Mouse (Mus musculus) liver, embryonic 13.5 days (tissue): Measurements from ENCODE around the gene Ankle2. TPM values are rescaled to one million over a fixed set of nuclear protein-coding genes. Genes with fewer than 3 reads are reported as not detected.

Source experiments
- ATAC-seq: fragments of 200-750 bp; cut with Nextera tagmentation; 2 replicates; pipeline ENCODE4 v1.8.0; 2017; ENCODE audit warnings: low read depth, mild to moderate bottlenecking, moderate number of reproducible peaks, moderate library complexity
- DNase-seq: peaks from one replicate; pipeline ENCODE4 v3.0.0; 2022
- H3K27ac ChIP-seq: fragments of 300-500 bp; sonication (generic); 2 replicates; pipeline ENCODE4 v1.5.1; 2015; ENCODE audit warnings: moderate library complexity, mild to moderate bottlenecking, inconsistent platforms
- H3K27me3 ChIP-seq: fragments of 300-500 bp; sonication (generic); 2 replicates; pipeline ENCODE4 v1.6.1; 2015; ENCODE audit warnings: mild to moderate bottlenecking, inconsistent platforms
- H3K36me3 ChIP-seq: fragments of 300-500 bp; sonication (generic); 2 replicates; pipeline ENCODE4 v1.6.1; 2015; ENCODE audit warnings: mild to moderate bottlenecking, inconsistent platforms
- H3K4me1 ChIP-seq: fragments of 300-500 bp; sonication (generic); replicated peaks from 2 replicates; pipeline ENCODE4 v1.6.1; 2015; ENCODE audit warnings: inconsistent platforms
- H3K4me2 ChIP-seq: fragments of 300-500 bp; sonication (generic); 2 replicates; pipeline ENCODE4 v1.6.1; 2015; ENCODE audit warnings: inconsistent platforms, mild to moderate bottlenecking, moderate library complexity
- H3K4me3 ChIP-seq: fragments of 300-500 bp; sonication (generic); replicated peaks from 2 replicates; pipeline ENCODE4 v1.5.1; 2015; ENCODE audit warnings: mild to moderate bottlenecking, inconsistent platforms
- H3K9ac ChIP-seq: fragments of 300-500 bp; sonication (generic); 2 replicates; pipeline ENCODE4 v1.6.1; 2015; ENCODE audit warnings: mild to moderate bottlenecking, inconsistent platforms
- H3K9me3 ChIP-seq: fragments of 300-500 bp; sonication (generic); replicated peaks from 2 replicates; pipeline ENCODE4 v1.6.1; 2016; ENCODE audit warnings: inconsistent platforms
- WGBS: fragments of 180-500 bp; shearing (Covaris S2); methylation state at CpG from one replicate; pipeline ENCODE4 v1.1.7; 2015; ENCODE audit not compliant: insufficient replicate concordance; 5-methylcytosine and 5-hydroxymethylcytosine counted together
- polyA plus RNA-seq: library from polyadenylated mRNA; unstranded; fragments of >200 nt; fragmentation: Nextera tagmentation; extraction: Ambion mirVana; gene quantifications from 2 replicates; pipeline ENCODE4 v1.2.1, GENCODE M21; 2015

The Ankle2 gene
- 13.5 and 15.9 TPM in 2 replicates for polyA plus RNA-seq

DNA sequence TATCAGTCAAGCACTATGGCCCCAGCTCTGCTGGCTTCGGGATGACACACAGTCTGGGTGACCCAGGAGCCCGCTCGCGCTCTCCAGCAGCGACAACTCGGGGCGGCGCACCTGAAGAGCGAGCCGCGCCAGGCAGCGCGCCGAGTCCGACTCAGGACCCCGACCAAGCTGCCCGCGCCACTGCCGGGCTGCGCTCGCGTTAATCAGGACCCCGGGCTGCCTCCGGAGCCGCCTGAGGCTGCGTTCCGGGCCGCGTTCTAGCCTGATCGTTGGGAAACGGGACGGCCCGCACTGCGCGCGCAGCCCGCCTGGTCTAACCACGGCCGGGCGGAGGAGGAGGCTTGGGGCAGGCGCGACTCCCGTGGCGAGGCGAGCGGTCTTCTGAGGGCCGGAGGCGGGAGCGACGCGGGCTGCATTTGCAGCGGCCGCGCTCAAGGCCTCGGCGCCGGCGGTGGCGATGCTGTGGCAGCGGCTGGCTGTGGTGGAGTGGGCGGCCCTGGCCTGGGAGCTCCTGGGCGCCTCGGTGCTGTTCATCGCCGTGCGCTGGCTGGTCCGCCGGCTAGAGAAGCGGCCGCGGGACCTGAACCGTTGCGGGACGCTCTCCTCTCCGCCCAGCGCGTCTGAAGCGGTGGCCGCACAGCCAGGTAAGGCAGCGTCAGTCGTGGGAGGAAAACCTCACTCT is at the start of gene Ankle2:
Ankle2 (plus strand) TSS at position 225 of the 682 bp plus-strand sequence.
- Histone ChIP-seq H3K4me2 (peak within 1 kb of the TSS; percentile 76), H3K27ac (peak within 1 kb of the TSS; percentile 99), H3K4me1 (peaks cover 29% of the 10 kb centered on the region), H3K9me3 (no peaks in the 10 kb centered on the region), H3K4me3 (peak within 1 kb of the TSS; percentile 92), H3K27me3 (no peaks in the 10 kb centered on the region), H3K36me3 (peaks cover 22% of the 10 kb centered on the region), H3K9ac (peak within 1 kb of the TSS; percentile 97)
- DNase-seq (peak; percentile 94), ATAC-seq (peak; percentile 97)
- WGBS: under 1% methylated on average over 76 of the region's 81 CpGs

DNA sequence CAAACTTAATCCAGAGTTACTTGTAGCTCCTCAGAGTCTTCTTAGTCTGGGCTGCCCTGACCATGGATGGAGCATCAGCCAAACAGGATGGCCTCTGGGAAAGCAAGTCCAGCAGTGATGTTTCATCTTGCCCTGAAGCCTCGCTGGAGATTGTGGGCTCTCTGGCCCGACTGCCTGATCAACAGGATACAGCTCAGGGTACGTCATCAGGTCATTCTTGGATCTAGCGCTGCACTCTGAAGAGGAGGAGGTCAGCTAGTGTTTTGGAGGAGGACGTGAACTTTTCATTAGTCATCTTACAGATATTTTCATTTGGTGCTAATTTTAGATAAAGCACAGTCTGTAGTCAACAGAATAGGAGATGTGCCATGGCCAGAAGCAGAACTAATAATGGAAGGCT is 49.1 kb upstream of the Ankle2 start:
- no peak overlapping the region for H3K4me3 ChIP-seq
- H3K27me3 ChIP-seq: no peaks in the 10 kb centered on the region
- H3K4me2 ChIP-seq: no peak overlapping the region
- peaks cover 42% of the 10 kb centered on the region for H3K36me3 ChIP-seq
- ATAC-seq (no peak), DNase-seq (no peak)
- no peak overlapping the region for H3K9ac ChIP-seq
- no peak overlapping the region for H3K27ac ChIP-seq
- H3K4me1 ChIP-seq: peaks cover 29% of the 10 kb centered on the region
- H3K9me3 ChIP-seq: no peaks in the 10 kb centered on the region
- 78% methylated on average over 5 of the region's 5 CpGs for WGBS

DNA sequence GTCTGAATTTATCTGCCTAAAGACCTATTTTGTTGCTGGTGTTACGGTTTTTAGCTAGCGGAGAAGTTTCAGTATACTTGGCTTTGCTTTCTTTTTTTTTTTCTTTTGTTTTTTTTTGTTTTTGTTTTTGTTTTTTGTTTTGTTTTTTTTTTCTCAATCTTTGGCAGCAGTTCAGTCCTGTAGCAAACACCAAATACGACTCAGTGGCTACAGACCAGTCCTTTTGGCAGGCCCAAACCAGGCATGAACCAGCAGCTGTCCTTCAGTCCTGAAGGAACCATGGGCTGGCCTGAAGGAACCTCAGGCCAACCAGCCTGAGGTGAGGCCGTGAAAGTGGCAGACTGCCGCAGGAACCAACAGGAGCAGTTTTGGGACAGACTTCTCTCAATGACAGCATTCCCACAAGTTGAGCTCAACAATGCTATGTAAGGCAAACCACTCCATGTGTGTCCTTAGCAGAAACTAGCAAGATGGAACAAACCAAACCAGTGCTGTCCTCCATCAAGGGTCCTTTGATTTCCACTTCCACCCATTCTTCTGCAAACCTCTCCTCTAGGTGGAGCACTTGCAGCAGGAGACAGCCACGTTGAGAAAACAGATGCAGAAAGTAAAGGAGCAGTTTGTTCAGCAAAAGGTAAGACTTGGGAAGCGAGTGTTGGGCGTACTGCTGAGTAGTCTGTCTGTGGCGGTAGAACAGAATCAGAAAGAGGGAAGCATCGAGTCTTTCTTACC is 27.5 kb upstream of the Ankle2 start:
- H3K4me3 ChIP-seq: no peak overlapping the region
- no peaks in the 10 kb centered on the region for H3K27me3 ChIP-seq
- peak; percentile 2 for DNase-seq
- H3K36me3 ChIP-seq: peaks cover 73% of the 10 kb centered on the region
- H3K27ac ChIP-seq: no peak overlapping the region
- no peak for ATAC-seq
- no peaks in the 10 kb centered on the region for H3K4me1 ChIP-seq
- no peak overlapping the region for H3K4me2 ChIP-seq
- 80% methylated on average over 10 of the region's 10 CpGs for WGBS
- no peaks in the 10 kb centered on the region for H3K9me3 ChIP-seq
- H3K9ac ChIP-seq: no peak overlapping the region

DNA sequence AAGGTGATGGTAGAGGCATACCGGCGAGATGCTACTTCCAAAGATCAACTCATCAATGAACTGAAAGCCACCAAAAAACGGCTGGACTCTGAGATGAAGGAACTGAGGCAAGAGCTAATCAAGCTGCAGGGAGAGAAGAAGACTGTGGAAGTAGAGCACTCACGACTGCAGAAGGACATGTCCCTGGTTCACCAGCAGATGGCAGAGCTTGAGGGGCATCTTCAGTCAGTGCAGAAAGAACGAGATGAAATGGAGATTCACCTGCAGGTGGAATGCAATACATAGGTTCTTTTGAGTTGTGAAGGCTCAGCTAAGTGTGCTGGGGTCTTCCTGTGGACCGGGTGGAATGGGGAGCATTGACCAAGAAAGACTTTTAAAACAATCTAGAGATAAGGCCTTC is 26.0 kb upstream of the Ankle2 start:
- Histone ChIP-seq H3K4me3 (no peak overlapping the region), H3K36me3 (peaks cover 85% of the 10 kb centered on the region), H3K9me3 (no peaks in the 10 kb centered on the region), H3K27ac (no peak overlapping the region), H3K4me2 (no peak overlapping the region), H3K9ac (no peak overlapping the region), H3K27me3 (no peaks in the 10 kb centered on the region), H3K4me1 (no peaks in the 10 kb centered on the region)
- DNase-seq: no peak
- 65% methylated on average over 6 of the region's 6 CpGs for WGBS
- ATAC-seq: no peak

DNA sequence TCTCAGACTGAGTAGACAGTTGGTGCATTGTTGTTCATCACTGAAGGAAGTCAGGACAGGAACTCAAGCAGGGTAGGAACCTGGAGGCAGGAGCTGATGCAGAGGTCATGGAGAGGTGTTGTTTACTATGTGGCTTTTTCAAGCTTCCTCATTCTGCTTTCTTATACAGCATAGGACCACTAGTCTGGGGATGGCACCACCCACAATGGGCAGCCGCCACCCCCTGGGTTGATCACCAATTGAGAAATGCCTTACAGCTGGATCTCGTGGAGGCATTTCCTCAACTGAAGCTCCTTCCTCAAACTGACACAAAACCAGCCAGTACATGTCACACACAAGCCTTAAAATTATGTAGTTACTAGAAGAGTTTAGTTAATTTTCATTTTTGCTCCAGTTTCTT is 19.5 kb upstream of the Ankle2 start:
- H3K4me1 ChIP-seq: no peaks in the 10 kb centered on the region
- no peak overlapping the region for H3K27ac ChIP-seq
- H3K9ac ChIP-seq: no peak overlapping the region
- H3K27me3 ChIP-seq: no peaks in the 10 kb centered on the region
- no peak overlapping the region for H3K4me3 ChIP-seq
- no peaks in the 10 kb centered on the region for H3K9me3 ChIP-seq
- DNase-seq (no peak), ATAC-seq (no peak)
- peaks cover 86% of the 10 kb centered on the region for H3K36me3 ChIP-seq
- no peak overlapping the region for H3K4me2 ChIP-seq
- WGBS: 43% methylated on average over 2 of the region's 2 CpGs

DNA sequence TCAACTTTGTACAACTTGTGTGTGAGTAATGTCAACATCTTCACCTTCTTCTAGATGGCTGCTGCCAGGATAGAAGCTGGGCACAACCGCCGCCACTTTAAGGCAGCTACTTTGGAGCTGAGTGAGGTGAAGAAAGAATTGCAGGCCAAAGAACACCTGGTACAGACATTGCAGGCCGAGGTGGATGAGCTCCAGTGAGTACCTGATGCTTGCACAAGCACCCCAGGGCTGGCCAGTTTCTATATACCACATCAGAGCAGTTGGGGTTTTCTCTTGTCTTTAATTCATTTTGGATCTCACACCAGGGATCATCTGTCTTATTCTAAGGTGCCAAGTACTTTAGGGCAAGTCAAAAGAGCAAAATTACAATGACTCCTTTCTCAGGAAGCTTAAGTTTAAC is 14.0 kb upstream of the Ankle2 start:
- H3K9me3 ChIP-seq: no peaks in the 10 kb centered on the region
- no peak overlapping the region for H3K4me2 ChIP-seq
- DNase-seq: no peak
- no peak overlapping the region for H3K4me3 ChIP-seq
- 78% methylated on average over 3 of the region's 3 CpGs for WGBS
- H3K4me1 ChIP-seq: no peaks in the 10 kb centered on the region
- no peak overlapping the region for H3K27ac ChIP-seq
- peaks cover 89% of the 10 kb centered on the region for H3K36me3 ChIP-seq
- H3K9ac ChIP-seq: no peak overlapping the region
- H3K27me3 ChIP-seq: no peaks in the 10 kb centered on the region
- ATAC-seq: no peak

DNA sequence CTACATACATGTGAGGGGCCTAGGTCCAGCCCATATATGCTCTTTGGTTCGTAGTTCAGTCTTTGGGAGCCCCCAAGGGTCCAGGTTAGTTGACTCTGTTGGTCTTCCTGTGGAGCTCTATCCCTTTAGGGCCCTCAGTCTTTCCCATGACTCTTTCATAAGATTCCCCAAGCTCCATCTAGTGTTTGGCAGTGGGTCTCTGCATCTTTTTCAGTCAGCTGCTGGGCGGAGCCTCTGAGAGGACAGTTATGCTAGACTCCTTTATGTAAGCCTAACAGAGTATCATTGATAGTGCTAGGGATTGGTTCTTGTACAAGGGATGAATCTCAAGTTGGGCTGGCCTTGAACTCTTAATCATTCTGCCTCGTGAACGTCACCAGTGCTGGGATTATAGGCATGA is 10.5 kb upstream of the Ankle2 start:
- H3K9me3 ChIP-seq: no peaks in the 10 kb centered on the region
- H3K4me3 ChIP-seq: no peak overlapping the region
- ATAC-seq (no peak), DNase-seq (no peak)
- H3K9ac ChIP-seq: no peak overlapping the region
- WGBS: 85% methylated on average over 4 of the region's 4 CpGs
- no peaks in the 10 kb centered on the region for H3K27me3 ChIP-seq
- H3K4me1 ChIP-seq: no peaks in the 10 kb centered on the region
- H3K27ac ChIP-seq: no peak overlapping the region
- peaks cover 76% of the 10 kb centered on the region for H3K36me3 ChIP-seq
- no peak overlapping the region for H3K4me2 ChIP-seq

DNA sequence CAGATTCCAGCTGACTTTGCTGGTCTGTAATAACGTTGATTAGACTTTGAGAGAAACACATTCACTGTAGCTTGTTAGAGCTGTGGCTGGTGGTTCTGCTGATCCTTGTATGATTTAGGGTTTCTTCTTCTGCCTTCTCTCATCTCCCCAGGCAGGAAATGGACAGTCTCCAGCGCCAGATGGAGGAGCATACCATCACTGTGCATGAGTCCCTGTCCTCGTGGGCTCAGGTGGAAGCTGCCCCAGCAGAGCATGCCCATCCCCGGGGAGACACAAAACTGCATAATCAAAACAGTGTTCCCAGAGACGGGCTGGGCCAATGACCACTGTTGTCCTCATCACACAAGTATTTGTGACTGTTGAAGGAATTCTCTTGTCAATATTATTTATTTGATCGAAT is 8.0 kb upstream of the Ankle2 start:
- Histone ChIP-seq H3K27ac (no peak overlapping the region), H3K9ac (no peak overlapping the region), H3K4me3 (no peak overlapping the region), H3K36me3 (peaks cover 64% of the 10 kb centered on the region), H3K4me1 (no peaks in the 10 kb centered on the region), H3K4me2 (no peak overlapping the region), H3K27me3 (no peaks in the 10 kb centered on the region), H3K9me3 (no peaks in the 10 kb centered on the region)
- no peak for DNase-seq
- 72% methylated on average over 6 of the region's 6 CpGs for WGBS
- no peak for ATAC-seq

DNA sequence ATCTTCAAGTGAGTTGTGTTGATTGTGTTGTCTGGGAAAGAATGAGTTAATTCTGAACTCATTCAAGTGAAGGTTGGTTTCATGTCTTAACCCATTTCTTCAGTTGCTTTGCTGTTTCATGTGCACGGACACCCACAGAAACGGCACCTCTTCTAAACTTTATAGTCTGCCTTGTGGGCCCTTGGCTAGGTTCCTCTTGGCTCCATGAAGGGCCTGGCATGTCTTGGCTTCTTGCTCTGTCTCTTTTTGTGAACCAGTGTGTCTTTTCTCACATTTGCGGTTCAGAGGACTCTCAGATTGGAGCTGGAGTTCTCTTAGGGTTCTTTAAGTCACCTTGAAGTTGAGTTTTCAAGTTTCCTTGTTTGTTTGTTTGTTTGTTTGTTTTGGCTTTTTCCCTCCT is 5.7 kb upstream of the Ankle2 start:
- 85% methylated on average over 3 of the region's 3 CpGs for WGBS
- ATAC-seq (no peak), DNase-seq (no peak)
- H3K27ac ChIP-seq: no peak overlapping the region
- no peak overlapping the region for H3K4me2 ChIP-seq
- H3K9me3 ChIP-seq: no peaks in the 10 kb centered on the region
- H3K4me3 ChIP-seq: no peak overlapping the region
- H3K27me3 ChIP-seq: no peaks in the 10 kb centered on the region
- H3K4me1 ChIP-seq: peaks cover 7% of the 10 kb centered on the region
- no peak overlapping the region for H3K9ac ChIP-seq
- H3K36me3 ChIP-seq: peaks cover 43% of the 10 kb centered on the region

DNA sequence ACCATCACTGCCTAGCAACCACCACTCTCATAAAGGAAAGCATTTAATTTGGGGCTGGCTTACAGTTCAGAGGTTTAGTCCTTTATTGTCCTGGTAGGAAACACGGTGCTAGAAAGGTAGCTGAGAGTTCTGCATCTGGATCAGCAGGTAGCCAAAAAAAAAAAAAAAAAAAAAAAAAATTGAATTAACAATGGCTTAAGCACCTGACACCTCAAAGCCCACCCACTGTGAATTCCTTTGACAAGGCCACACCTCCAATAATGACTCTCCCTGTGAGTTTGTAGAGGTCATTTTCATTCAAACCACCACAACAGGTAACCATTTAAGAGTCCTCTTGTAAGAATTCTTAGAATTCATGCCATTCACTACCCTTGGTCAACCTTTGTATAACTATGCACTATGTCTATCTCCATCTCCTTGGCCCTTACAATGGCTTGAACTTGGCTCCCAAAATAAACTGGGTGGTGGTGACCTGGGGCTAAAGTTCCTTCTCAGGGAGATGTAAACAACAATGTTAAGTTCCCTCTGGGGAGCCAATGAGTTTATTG is 3.4 kb upstream of the Ankle2 start:
- WGBS: 61% methylated on average over 1 of the region's 1 CpGs
- Histone ChIP-seq H3K27ac (no peak overlapping the region), H3K4me1 (peaks cover 21% of the 10 kb centered on the region), H3K9me3 (no peaks in the 10 kb centered on the region), H3K9ac (no peak overlapping the region), H3K4me3 (no peak overlapping the region), H3K4me2 (no peak overlapping the region), H3K27me3 (no peaks in the 10 kb centered on the region), H3K36me3 (peaks cover 19% of the 10 kb centered on the region)
- ATAC-seq (no peak), DNase-seq (no peak)

DNA sequence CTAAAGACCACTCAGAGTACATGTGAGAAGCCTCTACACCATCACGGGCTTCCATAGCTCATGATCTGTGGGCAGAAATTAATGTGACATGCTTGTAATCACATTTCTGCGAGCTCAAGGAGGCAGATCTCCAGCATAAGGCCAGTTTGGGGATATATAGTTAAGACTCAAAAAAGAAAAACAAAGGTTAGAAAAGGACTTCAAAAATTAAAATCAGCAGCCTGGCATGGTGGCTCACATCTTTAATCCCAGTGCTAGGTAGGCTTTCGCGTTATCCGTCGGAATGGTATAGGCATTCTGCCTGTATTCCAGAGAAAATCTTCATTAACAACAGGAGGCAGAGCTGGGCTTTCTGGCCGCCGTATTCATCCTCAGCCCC is 414 bp upstream of the Ankle2 start:
- H3K36me3 ChIP-seq: peaks cover 20% of the 10 kb centered on the region
- 4% methylated on average over 8 of the region's 8 CpGs for WGBS
- H3K4me1 ChIP-seq: peaks cover 29% of the 10 kb centered on the region
- no peaks in the 10 kb centered on the region for H3K9me3 ChIP-seq
- H3K27ac ChIP-seq: peak overlapping the region; percentile 99
- H3K27me3 ChIP-seq: no peaks in the 10 kb centered on the region
- peak overlapping the region; percentile 97 for H3K9ac ChIP-seq
- no peak for DNase-seq
- H3K4me3 ChIP-seq: peak overlapping the region; percentile 92
- peak overlapping the region; percentile 76 for H3K4me2 ChIP-seq
- no peak for ATAC-seq
